Mouse (Mus musculus): ENCODE data around the gene Nxn.

DNA sequence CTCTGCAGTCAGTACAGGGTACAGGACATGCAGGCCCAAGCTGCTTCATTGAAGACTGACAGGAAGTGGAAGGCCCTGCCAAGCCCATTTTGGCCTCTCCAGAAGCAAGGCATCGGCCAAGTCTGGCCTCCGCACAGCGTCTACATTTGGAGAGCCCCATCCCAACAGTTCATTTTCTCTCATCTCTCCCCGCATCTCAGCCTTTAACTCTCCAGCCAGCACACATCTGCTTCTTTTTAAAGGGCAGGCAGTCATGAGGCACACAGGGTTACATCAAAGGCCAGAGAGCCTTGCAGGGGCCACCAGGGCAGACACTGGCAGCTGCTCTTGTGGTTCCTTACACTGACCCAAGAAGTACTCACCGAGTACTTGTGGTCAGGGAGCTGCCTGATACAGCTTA is 89.1 kb downstream of the Nxn start:
- TF ChIP-seq CTCF (IDR thresholded peaks at IDR 0.05; ENCODE audit: low read depth), result no peak
- no peak for TF ChIP-seq EP300 (IDR thresholded peaks at IDR 0.05; ENCODE audit: low read depth)

All from heart, postnatal 0 days (tissue).